Mouse (Mus musculus): ENCODE results near the gene Bbs9. TPM values are rescaled to one million over a fixed set of nuclear protein-coding genes. Genes with fewer than 3 reads are reported as not detected.

The Bbs9 gene
- polyA plus RNA-seq, 1 experiment from 2014 or later: 15.5 TPM

- no peak overlapping the region for H3K27ac ChIP-seq (replicated peaks; ENCODE audit: low read depth, low read length)
- H3K4me3 ChIP-seq (ENCODE audit: low read depth, low read length): no peak overlapping the region
- H3K9ac ChIP-seq (ENCODE audit: low read length): no peak overlapping the region
- H3K36me3 ChIP-seq (ENCODE audit: control insufficient read depth, insufficient read depth, low read length): no peaks in the 10 kb centered on the region
- WGBS: 88% methylated on average over 6 of the region's 6 CpGs
- DNase-seq (ENCODE audit: low spot score) (no peak), ATAC-seq (ENCODE audit: insufficient number of reproducible peaks, low FRiP score, low TSS enrichment, low read depth) (no peak)
- H3K27me3 ChIP-seq (ENCODE audit: control insufficient read depth, insufficient read depth, low read length): no peaks in the 10 kb centered on the region
- H3K4me2 ChIP-seq (ENCODE audit: low read depth, severe bottlenecking): no peak overlapping the region
- H3K9me3 ChIP-seq (ENCODE audit: control insufficient read depth, low read length): no peaks in the 10 kb centered on the region
- no peaks in the 10 kb centered on the region for H3K4me1 ChIP-seq (ENCODE audit: control insufficient read depth, insufficient read depth, low read length)
Observed at GRCm38 (mm10) chr9:22613271-22613824, 137.8 kb downstream of the Bbs9 start.

GRCm38 (mm10) chr9:22619245-22619644 is 143.7 kb downstream of the Bbs9 start:
- ATAC-seq (ENCODE audit: insufficient number of reproducible peaks, low FRiP score, low TSS enrichment, low read depth): no peak
- WGBS: 98% methylated on average over 1 of the region's 1 CpGs

GRCm38 (mm10) chr9:22624966-22625365 is 149.5 kb downstream of the Bbs9 start:
- WGBS: 56% methylated on average over 9 of the region's 9 CpGs
- Histone ChIP-seq H3K9me3 (ENCODE audit: control insufficient read depth, low read length) (no peaks in the 10 kb centered on the region), H3K36me3 (ENCODE audit: control insufficient read depth, insufficient read depth, low read length) (no peaks in the 10 kb centered on the region), H3K4me3 (ENCODE audit: low read depth, low read length) (no peak overlapping the region), H3K4me2 (ENCODE audit: low read depth, severe bottlenecking) (no peak overlapping the region), H3K4me1 (ENCODE audit: control insufficient read depth, insufficient read depth, low read length) (no peaks in the 10 kb centered on the region), H3K27ac (replicated peaks; ENCODE audit: low read depth, low read length) (no peak overlapping the region), H3K27me3 (ENCODE audit: control insufficient read depth, insufficient read depth, low read length) (no peaks in the 10 kb centered on the region), H3K9ac (ENCODE audit: low read length) (no peak overlapping the region)
- DNase-seq (ENCODE audit: low spot score): peak; percentile 58
- no peak for ATAC-seq (ENCODE audit: insufficient number of reproducible peaks, low FRiP score, low TSS enrichment, low read depth)

More at GRCm38 (mm10) chr9:22619245-22619644, 143.7 kb downstream of the Bbs9 start:
- H3K27me3 ChIP-seq (ENCODE audit: control insufficient read depth, insufficient read depth, low read length): no peaks in the 10 kb centered on the region
- no peaks in the 10 kb centered on the region for H3K9me3 ChIP-seq (ENCODE audit: control insufficient read depth, low read length)
- no peak for DNase-seq (ENCODE audit: low spot score)
- H3K36me3 ChIP-seq (ENCODE audit: control insufficient read depth, insufficient read depth, low read length): no peaks in the 10 kb centered on the region
- H3K9ac ChIP-seq (ENCODE audit: low read length): no peak overlapping the region
- no peak overlapping the region for H3K27ac ChIP-seq (replicated peaks; ENCODE audit: low read depth, low read length)
- no peak overlapping the region for H3K4me2 ChIP-seq (ENCODE audit: low read depth, severe bottlenecking)
- H3K4me3 ChIP-seq (ENCODE audit: low read depth, low read length): no peak overlapping the region
- no peaks in the 10 kb centered on the region for H3K4me1 ChIP-seq (ENCODE audit: control insufficient read depth, insufficient read depth, low read length)

- WGBS: 93% methylated on average over 3 of the region's 3 CpGs
- H3K9ac ChIP-seq (ENCODE audit: low read length): no peak overlapping the region
- ATAC-seq (ENCODE audit: insufficient number of reproducible peaks, low FRiP score, low TSS enrichment, low read depth) (no peak), DNase-seq (ENCODE audit: low spot score) (no peak)
- H3K27ac ChIP-seq (replicated peaks; ENCODE audit: low read depth, low read length): no peak overlapping the region
- no peak overlapping the region for H3K4me2 ChIP-seq (ENCODE audit: low read depth, severe bottlenecking)
- H3K4me1 ChIP-seq (ENCODE audit: control insufficient read depth, insufficient read depth, low read length): no peaks in the 10 kb centered on the region
- H3K27me3 ChIP-seq (ENCODE audit: control insufficient read depth, insufficient read depth, low read length): no peaks in the 10 kb centered on the region
- no peaks in the 10 kb centered on the region for H3K9me3 ChIP-seq (ENCODE audit: control insufficient read depth, low read length)
- no peak overlapping the region for H3K4me3 ChIP-seq (ENCODE audit: low read depth, low read length)
- H3K36me3 ChIP-seq (ENCODE audit: control insufficient read depth, insufficient read depth, low read length): no peaks in the 10 kb centered on the region
Observed at GRCm38 (mm10) chr9:22626014-22626413, 150.5 kb downstream of the Bbs9 start.

DNA sequence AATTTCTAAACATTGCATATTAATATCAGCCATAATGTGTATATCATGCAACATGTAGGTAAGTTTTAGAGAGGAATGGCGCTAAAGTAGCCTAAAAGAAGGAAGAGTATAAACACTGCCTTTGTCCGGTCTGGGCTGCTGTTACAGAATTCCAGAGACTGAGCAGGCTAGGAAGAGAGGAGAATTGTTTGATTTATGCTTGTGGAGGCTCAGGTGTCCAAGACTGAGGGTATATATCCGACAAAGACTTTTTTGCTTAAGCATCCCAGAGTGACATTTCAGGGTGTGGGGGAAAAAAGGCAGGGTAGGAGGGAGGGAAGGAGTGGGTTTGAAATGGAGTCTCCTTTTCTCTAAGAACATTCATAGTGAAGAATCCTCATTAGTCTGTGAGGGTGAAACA is 152.4 kb downstream of the Bbs9 start:
- WGBS: 69% methylated on average over 3 of the region's 3 CpGs
- Histone ChIP-seq H3K4me3 (ENCODE audit: low read depth, low read length) (no peak overlapping the region), H3K4me1 (ENCODE audit: control insufficient read depth, insufficient read depth, low read length) (no peaks in the 10 kb centered on the region), H3K4me2 (ENCODE audit: low read depth, severe bottlenecking) (no peak overlapping the region), H3K27ac (replicated peaks; ENCODE audit: low read depth, low read length) (no peak overlapping the region), H3K9me3 (ENCODE audit: control insufficient read depth, low read length) (no peaks in the 10 kb centered on the region), H3K9ac (ENCODE audit: low read length) (no peak overlapping the region), H3K36me3 (ENCODE audit: control insufficient read depth, insufficient read depth, low read length) (no peaks in the 10 kb centered on the region), H3K27me3 (ENCODE audit: control insufficient read depth, insufficient read depth, low read length) (no peaks in the 10 kb centered on the region)
- ATAC-seq (ENCODE audit: insufficient number of reproducible peaks, low FRiP score, low TSS enrichment, low read depth) (no peak), DNase-seq (ENCODE audit: low spot score) (no peak)

- Histone ChIP-seq H3K4me2 (ENCODE audit: low read depth, severe bottlenecking) (no peak overlapping the region), H3K27ac (replicated peaks; ENCODE audit: low read depth, low read length) (no peak overlapping the region), H3K9ac (ENCODE audit: low read length) (no peak overlapping the region), H3K36me3 (ENCODE audit: control insufficient read depth, insufficient read depth, low read length) (no peaks in the 10 kb centered on the region), H3K9me3 (ENCODE audit: control insufficient read depth, low read length) (no peaks in the 10 kb centered on the region), H3K4me1 (ENCODE audit: control insufficient read depth, insufficient read depth, low read length) (no peaks in the 10 kb centered on the region), H3K4me3 (ENCODE audit: low read depth, low read length) (no peak overlapping the region), H3K27me3 (ENCODE audit: control insufficient read depth, insufficient read depth, low read length) (no peaks in the 10 kb centered on the region)
- 91% methylated on average over 9 of the region's 9 CpGs for whole genome bisulfite sequencing
- ATAC-seq (ENCODE audit: insufficient number of reproducible peaks, low FRiP score, low TSS enrichment, low read depth) (no peak), DNase-seq (ENCODE audit: low spot score) (no peak)
Observed at GRCm38 (mm10) chr9:22632800-22633485, 157.4 kb downstream of the Bbs9 start.

DNA sequence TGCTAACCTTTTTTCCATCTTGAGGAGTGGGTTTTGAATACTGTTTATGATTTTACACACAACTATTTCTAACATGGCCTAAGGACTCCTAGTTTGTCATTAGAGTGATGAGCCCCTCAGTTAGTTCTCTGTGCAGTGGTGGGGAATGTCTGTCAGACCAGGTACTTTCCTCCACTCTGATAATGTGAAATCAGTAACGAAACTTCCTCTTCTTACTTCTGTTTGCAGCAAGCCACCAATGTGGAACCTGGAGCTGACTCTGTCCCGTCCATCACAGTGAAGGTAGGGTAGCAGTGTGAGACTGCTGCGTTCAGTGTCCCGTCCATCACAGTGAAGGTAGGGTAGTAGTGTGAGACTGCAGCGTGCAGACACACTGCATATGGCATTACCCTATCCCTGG is 163.0 kb downstream of the Bbs9 start:
- WGBS: 89% methylated on average over 5 of the region's 5 CpGs
- no peak for ATAC-seq (ENCODE audit: insufficient number of reproducible peaks, low FRiP score, low TSS enrichment, low read depth)

DNA sequence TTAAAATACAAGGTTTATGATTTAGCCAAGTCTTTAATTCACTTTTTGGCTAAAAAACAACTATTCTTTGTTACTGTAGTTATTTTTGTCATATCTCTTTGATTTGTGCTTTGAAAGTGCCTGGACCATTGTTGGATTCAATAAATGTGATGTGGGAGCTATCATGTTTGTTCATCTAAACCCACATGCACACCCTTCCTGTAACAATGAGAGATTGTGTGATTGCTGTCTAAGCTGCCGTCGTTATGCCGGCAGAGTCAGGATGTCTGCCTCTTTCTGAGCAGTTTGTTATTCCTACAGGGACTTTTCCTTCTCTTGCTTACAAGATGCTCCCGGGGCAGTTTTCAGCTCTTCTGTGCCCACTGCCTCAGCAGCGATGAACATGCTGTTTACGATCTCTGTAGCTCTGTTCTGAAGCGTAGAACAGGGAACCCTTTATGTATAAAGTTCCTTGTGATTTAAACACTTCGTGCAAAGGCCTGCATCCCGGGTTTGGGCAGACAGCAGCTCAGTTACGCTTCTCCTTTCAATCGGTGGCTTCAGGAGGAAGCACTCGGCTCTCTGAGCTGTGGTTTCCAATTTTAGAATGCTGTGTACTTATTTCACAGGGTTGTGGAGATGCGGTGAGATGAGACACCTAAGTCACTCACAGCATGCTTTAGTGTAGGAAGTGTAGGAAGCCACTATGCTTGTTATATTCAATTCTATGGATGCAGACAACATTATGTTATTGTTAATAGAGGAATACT is 165.3 kb downstream of the Bbs9 start:
- DNase-seq (ENCODE audit: low spot score) (no peak), ATAC-seq (ENCODE audit: insufficient number of reproducible peaks, low FRiP score, low TSS enrichment, low read depth) (no peak)
- Histone ChIP-seq H3K4me3 (ENCODE audit: low read depth, low read length) (no peak overlapping the region), H3K9me3 (ENCODE audit: control insufficient read depth, low read length) (no peaks in the 10 kb centered on the region), H3K9ac (ENCODE audit: low read length) (no peak overlapping the region), H3K4me2 (ENCODE audit: low read depth, severe bottlenecking) (no peak overlapping the region), H3K27ac (replicated peaks; ENCODE audit: low read depth, low read length) (no peak overlapping the region), H3K4me1 (ENCODE audit: control insufficient read depth, insufficient read depth, low read length) (0 out of 2 replicates have a peak, but pooled peaks cover 5% of the 10 kb centered on the region), H3K27me3 (ENCODE audit: control insufficient read depth, insufficient read depth, low read length) (no peaks in the 10 kb centered on the region), H3K36me3 (ENCODE audit: control insufficient read depth, insufficient read depth, low read length) (no peaks in the 10 kb centered on the region)
- 67% methylated on average over 13 of the region's 13 CpGs for whole genome bisulfite sequencing

More for the DNA sequence above, 163.0 kb downstream of the Bbs9 start:
- 0 out of 2 replicates have a peak, but pooled peaks cover 5% of the 10 kb centered on the region for H3K4me1 ChIP-seq (ENCODE audit: control insufficient read depth, insufficient read depth, low read length)
- H3K4me2 ChIP-seq (ENCODE audit: low read depth, severe bottlenecking): no peak overlapping the region
- no peaks in the 10 kb centered on the region for H3K9me3 ChIP-seq (ENCODE audit: control insufficient read depth, low read length)
- no peak overlapping the region for H3K4me3 ChIP-seq (ENCODE audit: low read depth, low read length)
- no peaks in the 10 kb centered on the region for H3K36me3 ChIP-seq (ENCODE audit: control insufficient read depth, insufficient read depth, low read length)
- H3K27ac ChIP-seq (replicated peaks; ENCODE audit: low read depth, low read length): no peak overlapping the region
- H3K27me3 ChIP-seq (ENCODE audit: control insufficient read depth, insufficient read depth, low read length): no peaks in the 10 kb centered on the region
- no peak for DNase-seq (ENCODE audit: low spot score)
- H3K9ac ChIP-seq (ENCODE audit: low read length): no peak overlapping the region

All from limb, embryonic 11.5 days (tissue).